Mouse (Mus musculus) forebrain, embryonic 11.5 days (tissue): ENCODE data around the gene Zfand6. TPM values are rescaled to one million over a fixed set of nuclear protein-coding genes. Genes with fewer than 3 reads are reported as not detected.

Experiments
- ATAC-seq: fragments of 200-750 bp; cut with Nextera tagmentation; replicated peaks from 2 replicates; pipeline ENCODE4 v1.8.0; 2017; ENCODE audit warnings: moderate TSS enrichment; ENCODE audit not compliant: low FRiP score
- DNase-seq: peaks from one replicate; pipeline ENCODE4 v3.0.0-alpha.2; 2017; ENCODE audit warnings: low spot score
- H3K27ac ChIP-seq: fragments of 300-500 bp; sonication (generic); 2 replicates; pipeline ENCODE4 v1.5.1; 2014; ENCODE audit warnings: low read depth, low read length
- H3K27me3 ChIP-seq: fragments of 300-500 bp; sonication (generic); 2 replicates; pipeline ENCODE4 v1.6.1; 2014; ENCODE audit warnings: mild to moderate bottlenecking, low read length, mixed read lengths; ENCODE audit not compliant: control insufficient read depth, insufficient read depth
- H3K36me3 ChIP-seq: fragments of 300-500 bp; sonication (generic); 2 replicates; pipeline ENCODE4 v1.6.1; 2014; ENCODE audit warnings: mild to moderate bottlenecking, low read length, moderate library complexity, mixed read lengths; ENCODE audit not compliant: control insufficient read depth, insufficient read depth
- H3K4me1 ChIP-seq: fragments of 300-500 bp; sonication (generic); replicated peaks from 2 replicates; pipeline ENCODE4 v1.6.1; 2014; ENCODE audit warnings: low read length, mixed read lengths; ENCODE audit not compliant: control insufficient read depth, insufficient read depth
- H3K4me2 ChIP-seq: fragments of 300-500 bp; sonication (generic); 2 replicates; pipeline ENCODE4 v1.6.1; 2014; ENCODE audit warnings: low read depth, mild to moderate bottlenecking, low read length, moderate library complexity, mixed read lengths; ENCODE audit not compliant: severe bottlenecking
- H3K4me3 ChIP-seq: fragments of 300-500 bp; sonication (generic); 2 replicates; pipeline ENCODE4 v1.5.1; 2014; ENCODE audit warnings: low read depth, low read length
- H3K9ac ChIP-seq: fragments of 300-500 bp; sonication (generic); 2 replicates; pipeline ENCODE4 v1.6.1; 2014; ENCODE audit warnings: low read length
- H3K9me3 ChIP-seq: fragments of 300-500 bp; sonication (generic); 2 replicates; pipeline ENCODE4 v1.6.1; 2016; ENCODE audit warnings: low read length, mixed read lengths; ENCODE audit not compliant: control insufficient read depth
- WGBS: fragments of 180-500 bp; shearing (Covaris S2); extraction: QIAGEN DNeasy Blood & Tissue Kit; methylation state at CpG from one replicate; pipeline ENCODE4 v1.1.7; 2014; 5-methylcytosine and 5-hydroxymethylcytosine counted together
- polyA plus RNA-seq: library from polyadenylated mRNA; unstranded; fragments of >200 nt; fragmentation: Nextera tagmentation; extraction: Ambion mirVana; gene quantifications from 2 replicates; pipeline ENCODE4 v1.2.1, GENCODE M21; 2014

Gene Zfand6
- polyA plus RNA-seq, 1 experiment from 2014 or later = 208 TPM

GRCm38 (mm10) chr7:84673103-84673502 is 16.7 kb downstream of the Zfand6 start:
- WGBS = 53% methylated on average over 1 of the region's 1 CpGs
- DNase-seq (no peak), ATAC-seq (no peak)
- no peak overlapping the region for H3K9ac ChIP-seq
- H3K36me3 ChIP-seq = no peaks in the 10 kb centered on the region
- no peaks in the 10 kb centered on the region for H3K4me1 ChIP-seq
- no peak overlapping the region for H3K4me2 ChIP-seq
- H3K4me3 ChIP-seq = no peak overlapping the region
- no peaks in the 10 kb centered on the region for H3K27me3 ChIP-seq
- H3K9me3 ChIP-seq = no peaks in the 10 kb centered on the region
- H3K27ac ChIP-seq = no peak overlapping the region

GRCm38 (mm10) chr7:84669554-84670152 is 20.1 kb downstream of the Zfand6 start:
- WGBS = 34% methylated on average over 1 of the region's 1 CpGs

GRCm38 (mm10) chr7:84667946-84668345 is 21.8 kb downstream of the Zfand6 start:
- Histone ChIP-seq H3K4me3 (no peak overlapping the region), H3K27me3 (no peaks in the 10 kb centered on the region), H3K4me1 (no peaks in the 10 kb centered on the region), H3K36me3 (no peaks in the 10 kb centered on the region), H3K9ac (no peak overlapping the region), H3K27ac (no peak overlapping the region), H3K4me2 (no peak overlapping the region), H3K9me3 (no peaks in the 10 kb centered on the region)
- 87% methylated on average over 5 of the region's 5 CpGs for WGBS
- no peak for ATAC-seq
- DNase-seq = no peak

More at GRCm38 (mm10) chr7:84669554-84670152, 20.1 kb downstream of the Zfand6 start:
- DNase-seq = no peak
- Histone ChIP-seq H3K4me1 (no peaks in the 10 kb centered on the region), H3K9me3 (no peaks in the 10 kb centered on the region), H3K9ac (no peak overlapping the region), H3K27me3 (no peaks in the 10 kb centered on the region), H3K36me3 (no peaks in the 10 kb centered on the region), H3K4me3 (no peak overlapping the region), H3K4me2 (no peak overlapping the region), H3K27ac (no peak overlapping the region)
- ATAC-seq = 0 out of 2 replicates have a peak, but pooled peaks have one; percentile 10

- no peak overlapping the region for H3K4me2 ChIP-seq
- ATAC-seq = no peak
- 86% methylated on average over 2 of the region's 2 CpGs for WGBS
Observed at GRCm38 (mm10) chr7:84652740-84653139, 37.0 kb downstream of the Zfand6 start.

GRCm38 (mm10) chr7:84651987-84652321 is 37.8 kb downstream of the Zfand6 start:
- H3K9ac ChIP-seq = no peak overlapping the region
- H3K4me1 ChIP-seq = no peaks in the 10 kb centered on the region
- no peaks in the 10 kb centered on the region for H3K36me3 ChIP-seq
- H3K27me3 ChIP-seq = no peaks in the 10 kb centered on the region
- no peak for ATAC-seq
- no peak overlapping the region for H3K4me3 ChIP-seq
- WGBS = 83% methylated on average over 2 of the region's 2 CpGs
- no peak for DNase-seq
- no peak overlapping the region for H3K4me2 ChIP-seq
- no peaks in the 10 kb centered on the region for H3K9me3 ChIP-seq
- no peak overlapping the region for H3K27ac ChIP-seq

More at GRCm38 (mm10) chr7:84652740-84653139, 37.0 kb downstream of the Zfand6 start:
- DNase-seq = no peak
- Histone ChIP-seq H3K9me3 (no peaks in the 10 kb centered on the region), H3K4me3 (no peak overlapping the region), H3K36me3 (no peaks in the 10 kb centered on the region), H3K27me3 (no peaks in the 10 kb centered on the region), H3K4me1 (no peaks in the 10 kb centered on the region), H3K27ac (no peak overlapping the region), H3K9ac (no peak overlapping the region)

- Histone ChIP-seq H3K9me3 (no peaks in the 10 kb centered on the region), H3K4me1 (no peaks in the 10 kb centered on the region), H3K9ac (no peak overlapping the region), H3K4me3 (no peak overlapping the region), H3K36me3 (no peaks in the 10 kb centered on the region), H3K27ac (no peak overlapping the region), H3K4me2 (no peak overlapping the region), H3K27me3 (no peaks in the 10 kb centered on the region)
- no peak for DNase-seq
- WGBS = 85% methylated on average over 4 of the region's 4 CpGs
- peak; percentile 39; the same call in 1 of the 2 replicates for ATAC-seq
Observed at GRCm38 (mm10) chr7:84651303-84651986, 38.3 kb downstream of the Zfand6 start.

GRCm38 (mm10) chr7:84649016-84649415 is 40.7 kb downstream of the Zfand6 start:
- Histone ChIP-seq H3K36me3 (no peaks in the 10 kb centered on the region), H3K9ac (no peak overlapping the region), H3K27ac (no peak overlapping the region), H3K27me3 (no peaks in the 10 kb centered on the region), H3K9me3 (no peaks in the 10 kb centered on the region), H3K4me1 (no peaks in the 10 kb centered on the region), H3K4me2 (no peak overlapping the region), H3K4me3 (no peak overlapping the region)
- no peak for DNase-seq
- WGBS = 95% methylated on average over 2 of the region's 2 CpGs
- no peak for ATAC-seq

- no peak for DNase-seq
- H3K9me3 ChIP-seq = no peaks in the 10 kb centered on the region
- 63% methylated on average over 1 of the region's 1 CpGs for WGBS
Observed at GRCm38 (mm10) chr7:84646256-84646655, 43.5 kb downstream of the Zfand6 start.

More at GRCm38 (mm10) chr7:84646256-84646655, 43.5 kb downstream of the Zfand6 start:
- H3K4me2 ChIP-seq = no peak overlapping the region
- no peak overlapping the region for H3K4me3 ChIP-seq
- H3K9ac ChIP-seq = no peak overlapping the region
- no peak overlapping the region for H3K27ac ChIP-seq
- no peaks in the 10 kb centered on the region for H3K36me3 ChIP-seq
- H3K4me1 ChIP-seq = no peaks in the 10 kb centered on the region
- H3K27me3 ChIP-seq = no peaks in the 10 kb centered on the region
- no peak for ATAC-seq
